ENCODE assay signal across 9 mouse cellular contexts in the genomic region with DNA sequence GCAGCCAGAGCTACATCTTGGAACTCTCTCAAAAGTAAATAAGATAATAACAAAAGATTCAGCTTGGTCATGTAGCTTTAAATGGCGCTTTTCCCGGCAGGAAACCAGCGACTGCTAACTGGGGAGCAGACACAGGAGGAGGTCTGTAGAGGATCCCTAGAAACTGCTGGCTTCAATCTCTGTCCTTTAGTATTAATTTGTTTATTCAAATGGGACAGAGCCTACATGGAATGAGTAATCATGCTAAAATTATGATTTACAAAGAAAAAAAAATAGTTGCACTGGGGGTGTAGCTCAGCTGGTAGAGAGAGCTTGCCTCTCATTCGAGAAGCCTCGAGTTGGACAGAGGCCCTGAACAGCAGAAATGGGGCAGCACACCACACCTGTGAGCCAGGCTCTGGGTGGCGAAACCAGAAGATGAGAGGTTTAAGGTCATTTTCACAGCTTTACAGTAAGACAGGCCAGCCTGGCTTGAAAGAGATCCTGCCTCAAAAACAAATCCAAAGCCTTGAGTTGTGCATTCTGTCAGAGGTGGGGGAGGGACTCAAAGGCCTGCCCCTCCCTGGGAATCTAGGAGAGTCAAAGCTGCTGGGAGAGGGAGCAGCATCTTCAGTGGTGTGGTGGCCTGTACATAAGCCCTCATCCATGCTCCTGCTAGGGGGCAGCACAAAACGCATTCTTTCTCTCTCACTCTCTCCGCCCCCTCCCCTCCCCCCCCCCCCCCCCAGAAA. TPM values are rescaled to one million over a fixed set of nuclear protein-coding genes. Genes with fewer than 3 reads are reported as not detected.
DNase-seq lines count a peak whose midpoint lies in the region; ATAC-seq lines count a peak whose summit lies in the region.
"Had no signal": no experiment of that assay in that cellular context is flagged by ENCODE, and none has a peak within 500 bp of the region (broad histone marks: within the 10 kb centered on the region; RNA-seq: fewer than 3 reads in every experiment).

No protein-coding gene starts in this region.

- WGBS in heart, embryonic 12.5 days = 55% methylated on average over 8 of the region's 8 CpGs
- WGBS in limb, embryonic 10.5 days = 68% methylated on average over 8 of the region's 8 CpGs

- H3K9me3 ChIP-seq in heart, embryonic 12.5 days (replicated peaks) = no peaks in the 10 kb centered on the region
- no peaks in the 10 kb centered on the region for H3K9me3 ChIP-seq in limb, embryonic 10.5 days (replicated peaks)

- H3K36me3 ChIP-seq in heart, embryonic 12.5 days = peaks cover 47% of the 10 kb centered on the region
- H3K36me3 ChIP-seq in limb, embryonic 10.5 days = peaks cover 62% of the 10 kb centered on the region

- no peak overlapping the region for H3K4me3 ChIP-seq in heart, embryonic 12.5 days
- no peak overlapping the region for H3K4me3 ChIP-seq in limb, embryonic 10.5 days

- no peak overlapping the region for H3K9ac ChIP-seq in heart, embryonic 12.5 days

- DNase-seq in heart, postnatal 4 days = no peak
- DNase-seq in A20 (ENCODE audit: low read depth, low spot score) = peak; percentile 80
- peak; percentile 64 for DNase-seq in cerebellum, adult 9-10 months
- peak; percentile 69 for DNase-seq in layer of hippocampus, adult 9-11 months
- DNase-seq in limb, embryonic 10.5 days (ENCODE audit: low spot score) = no peak
- no peak for DNase-seq in urinary bladder, postnatal 36 days (ENCODE audit: low spot score in 2 of 2)
- no peak for DNase-seq in ovary, adult 18-20 months (ENCODE audit: low spot score)

- ATAC-seq in heart, embryonic 12.5 days (ENCODE audit: insufficient number of reproducible peaks, low FRiP score) = no peak
- ATAC-seq: Patski had no signal

- peak overlapping the region; percentile 31; the same call in 1 of the 2 replicates for H3K27ac ChIP-seq in heart, embryonic 12.5 days (ENCODE audit: poor library complexity, severe bottlenecking)
- no peak overlapping the region for H3K27ac ChIP-seq in limb, embryonic 10.5 days

- H3K4me2 ChIP-seq in heart, embryonic 12.5 days = no peak overlapping the region

- peaks cover 4% of the 10 kb centered on the region; the same call in 1 of the 2 replicates for H3K4me1 ChIP-seq in heart, embryonic 12.5 days (replicated peaks)
- 0 out of 2 replicates have a peak, but pooled peaks cover 6% of the 10 kb centered on the region for H3K4me1 ChIP-seq in limb, embryonic 10.5 days

- no peaks in the 10 kb centered on the region for H3K27me3 ChIP-seq in heart, embryonic 12.5 days (replicated peaks)
- no peaks in the 10 kb centered on the region for H3K27me3 ChIP-seq in limb, embryonic 10.5 days (ENCODE audit: low read depth, poor library complexity, severe bottlenecking)
- H3K27me3 ChIP-seq: Patski had no signal

RNA-seq across cellular contexts. Expression of a gene that starts 3.8 kb away (rescaled TPM):
- polyA plus RNA-seq in heart, embryonic 12.5 days (2016; fragmentation: Nextera tagmentation; extraction: Ambion mirVana) = 37.2 and 38.4 TPM in 2 replicates
- total RNA-seq in heart, postnatal 4 days (2021) = 10 to 100 TPM; 53.9 to 54.3 TPM
- polyA plus RNA-seq in limb, embryonic 10.5 days (2016; fragmentation: Nextera tagmentation; extraction: Ambion mirVana) = 58.1 and 68.3 TPM in 2 replicates

RNA-seq across cellular contexts. Expression of a gene that starts 15.2 kb away (rescaled TPM):
- polyA plus RNA-seq in heart, embryonic 12.5 days (2016; fragmentation: Nextera tagmentation; extraction: Ambion mirVana) = 34.2 and 38.2 TPM in 2 replicates
- 10 to 100 TPM; 31.1 to 31.9 TPM for total RNA-seq in heart, postnatal 4 days (2021)
- 44.5 and 45.4 TPM in 2 replicates for polyA plus RNA-seq in limb, embryonic 10.5 days (2016; fragmentation: Nextera tagmentation; extraction: Ambion mirVana)

RNA-seq across cellular contexts. Expression of a gene that starts 33.8 kb away (rescaled TPM):
- 26.8 and 27.2 TPM in 2 replicates for polyA plus RNA-seq in heart, embryonic 12.5 days (2016; fragmentation: Nextera tagmentation; extraction: Ambion mirVana)
- total RNA-seq in heart, postnatal 4 days (2021) = 10 to 100 TPM; 15.8 to 18.4 TPM
- polyA plus RNA-seq in limb, embryonic 10.5 days (2016; fragmentation: Nextera tagmentation; extraction: Ambion mirVana) = 19.4 and 30.7 TPM in 2 replicates

Comparison
In these comparisons a context has a peak if more than half of its experiments do, and no peak if none do; other contexts are left out.
1. DNase-seq: peak in A20 (single experiment), cerebellum, adult 9-10 months (single experiment) and layer of hippocampus, adult 9-11 months (single experiment); none in heart, postnatal 4 days (single experiment), limb, embryonic 10.5 days (single experiment), urinary bladder, postnatal 36 days (0 of 2) and ovary, adult 18-20 months (single experiment).